Mouse (Mus musculus): ENCODE results near the gene Ankrd31.
"Not testable (repeated sequence)": the region's sequence is repeated elsewhere in the genome, so short reads cannot be mapped to it uniquely, and the experiment has no call there.

Gene Ankrd31

DNA sequence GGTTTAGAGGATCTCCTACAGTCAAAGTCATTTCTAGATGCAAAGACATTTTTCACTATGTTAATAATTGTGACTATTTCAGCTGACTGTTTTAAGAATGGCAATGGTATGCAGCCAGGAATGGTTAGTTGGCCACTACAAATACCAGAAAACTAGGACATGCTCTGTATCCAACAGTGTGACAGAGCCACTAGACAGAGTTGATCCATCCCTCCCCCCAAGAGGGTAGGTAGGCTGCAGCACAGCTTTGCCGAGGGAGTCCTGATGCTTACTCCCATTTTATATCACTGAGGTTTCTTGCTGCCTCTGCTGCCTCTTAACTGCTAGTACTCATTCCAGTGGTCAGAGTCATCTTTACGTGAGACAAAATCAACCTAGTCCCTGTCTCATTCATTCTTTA is 147.1 kb downstream of the Ankrd31 start:
- DNase-seq (ENCODE audit: low read depth, low spot score), result no peak
- no peaks in the 10 kb centered on the region for H3K36me3 ChIP-seq (ENCODE audit: control insufficient read depth, insufficient read depth, low read length, poor library complexity, severe bottlenecking)

DNA sequence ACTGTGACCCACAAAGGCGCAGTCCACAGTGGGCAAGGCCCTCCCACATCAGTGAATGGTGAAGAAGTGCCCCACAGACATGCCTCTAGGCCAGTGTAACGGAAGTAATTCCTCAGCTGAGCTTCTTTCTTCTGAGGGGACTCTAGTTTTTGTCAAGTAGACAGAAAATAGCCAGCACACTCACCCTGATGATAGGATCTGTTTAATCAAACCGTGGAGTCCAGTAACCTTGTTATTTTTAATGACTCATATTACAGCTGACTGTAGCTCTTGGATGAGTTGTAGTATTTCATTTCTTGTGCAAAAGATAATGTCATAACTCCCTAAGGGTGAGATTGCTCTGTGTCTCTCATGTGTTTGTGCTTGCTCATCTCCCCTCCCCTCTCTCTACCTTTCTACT is 158.6 kb downstream of the Ankrd31 start:
- no peak for DNase-seq (ENCODE audit: low read depth, low spot score)

More for the DNA sequence above, 147.1 kb downstream of the Ankrd31 start:
- no peaks in the 10 kb centered on the region for H3K27me3 ChIP-seq (ENCODE audit: control insufficient read depth, insufficient read depth, low read length, poor library complexity, severe bottlenecking)

GRCm38 (mm10) chr13:96911202-96911601 is 163.1 kb downstream of the Ankrd31 start:
- no peaks in the 10 kb centered on the region for H3K27me3 ChIP-seq (ENCODE audit: control insufficient read depth, insufficient read depth, low read length, poor library complexity, severe bottlenecking)
- no peak for DNase-seq (ENCODE audit: low read depth, low spot score)
- H3K36me3 ChIP-seq (ENCODE audit: control insufficient read depth, insufficient read depth, low read length, poor library complexity, severe bottlenecking), result no peaks in the 10 kb centered on the region

More for the DNA sequence above, 158.6 kb downstream of the Ankrd31 start:
- Histone ChIP-seq H3K27me3 (ENCODE audit: control insufficient read depth, insufficient read depth, low read length, poor library complexity, severe bottlenecking) (no peaks in the 10 kb centered on the region), H3K36me3 (ENCODE audit: control insufficient read depth, insufficient read depth, low read length, poor library complexity, severe bottlenecking) (no peaks in the 10 kb centered on the region)

GRCm38 (mm10) chr13:96923134-96923533 is 175.1 kb downstream of the Ankrd31 start:
- H3K27me3 ChIP-seq (ENCODE audit: control insufficient read depth, insufficient read depth, low read length, poor library complexity, severe bottlenecking); H3K36me3 ChIP-seq (ENCODE audit: control insufficient read depth, insufficient read depth, low read length, poor library complexity, severe bottlenecking); DNase-seq (ENCODE audit: low read depth, low spot score): not testable (repeated sequence)

DNA sequence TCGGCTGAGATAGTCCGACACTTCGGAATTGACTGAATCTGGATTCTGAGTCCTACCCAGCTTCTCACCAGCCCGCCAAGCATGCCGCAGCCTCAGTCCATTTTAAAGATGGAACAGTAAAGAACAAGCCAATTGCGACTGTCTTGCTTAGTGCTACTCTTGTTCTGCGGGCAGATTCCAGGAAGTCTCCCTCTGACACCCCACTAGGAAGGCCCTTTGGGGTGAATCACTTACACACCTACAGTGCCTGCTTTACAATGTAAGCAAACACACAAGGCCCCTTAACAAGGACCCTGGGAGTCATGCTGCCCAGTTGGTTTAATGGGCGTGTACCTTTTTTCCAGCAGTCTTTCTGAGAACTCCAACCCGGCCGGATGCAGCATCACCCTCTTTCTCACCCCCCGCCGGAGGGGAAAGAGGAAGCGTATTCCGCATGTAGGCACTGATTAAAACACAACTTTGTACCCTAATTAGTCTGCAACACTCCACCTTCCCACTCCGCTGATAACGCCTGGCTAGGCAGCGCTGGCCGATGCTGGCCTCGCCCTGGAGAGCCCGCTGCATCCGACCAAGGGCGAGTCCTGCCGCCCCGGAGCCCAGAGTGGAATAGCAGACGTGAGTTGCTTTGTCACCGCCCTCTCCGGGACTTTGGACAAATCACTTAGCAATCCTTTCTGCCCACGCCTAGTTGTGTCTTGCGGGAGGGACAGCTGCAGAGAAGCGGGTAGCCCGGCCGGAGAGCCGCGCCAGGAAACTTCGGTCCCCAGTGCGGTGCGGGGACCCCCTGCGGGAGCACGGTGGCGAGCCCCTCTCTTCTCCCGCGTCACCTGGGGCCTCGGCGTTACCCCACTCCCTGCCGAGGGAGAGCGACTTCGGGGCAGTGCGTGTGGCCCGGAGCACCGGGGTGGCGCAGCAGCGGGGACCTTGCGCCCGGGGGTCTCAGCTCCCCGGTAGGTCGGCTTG is 176.2 kb downstream of the Ankrd31 start, which contains the start of gene Gcnt4:
TSS of gene Gcnt4 (plus strand) at position 691 of the 963 bp plus-strand sequence.
- H3K36me3 ChIP-seq (ENCODE audit: control insufficient read depth, insufficient read depth, low read length, poor library complexity, severe bottlenecking), result no peaks in the 10 kb centered on the region
- no peak for DNase-seq (ENCODE audit: low read depth, low spot score)
- H3K27me3 ChIP-seq (ENCODE audit: control insufficient read depth, insufficient read depth, low read length, poor library complexity, severe bottlenecking), result peaks cover 3% of the 10 kb centered on the region; the same call in 1 of the 2 replicates

DNA sequence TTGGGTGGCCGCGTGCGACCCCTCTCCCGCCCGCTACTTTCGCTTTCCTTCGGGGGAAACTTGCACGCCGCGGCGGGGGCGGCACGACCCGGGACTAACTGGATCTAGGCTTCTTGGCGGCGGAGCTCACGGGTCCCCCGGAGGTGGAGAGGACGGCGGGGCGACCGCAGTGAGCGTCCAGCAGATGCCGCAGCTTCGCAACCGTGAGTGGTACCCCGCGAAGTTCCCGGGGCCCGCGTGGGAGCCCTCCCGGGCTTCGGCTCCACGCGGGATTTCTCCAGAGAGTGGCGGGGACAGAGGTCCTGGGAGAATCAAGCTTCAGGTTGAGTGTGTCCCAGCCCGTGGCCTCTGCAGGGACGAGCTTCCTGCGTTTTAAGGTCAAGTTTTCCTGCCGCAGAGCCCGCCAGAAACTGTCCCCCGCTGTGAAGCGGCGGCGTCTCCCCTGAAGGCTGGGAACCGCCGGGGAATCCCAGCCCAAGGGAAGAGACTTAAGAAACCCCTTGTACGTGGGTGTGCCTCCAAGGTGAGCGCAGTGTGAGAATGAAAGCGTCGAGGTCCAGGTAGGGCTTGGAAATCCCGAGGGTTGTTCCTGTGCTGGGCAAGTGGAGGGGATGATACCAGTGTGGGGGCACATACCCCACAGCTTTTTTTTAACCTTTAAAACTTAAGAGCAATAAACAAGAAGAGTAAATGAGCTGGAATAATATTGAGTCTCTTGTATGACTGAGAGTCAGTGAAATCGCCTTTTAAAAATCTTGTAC is 177.1 kb downstream of the Ankrd31 start:
- DNase-seq (ENCODE audit: low read depth, low spot score), result no peak

DNA sequence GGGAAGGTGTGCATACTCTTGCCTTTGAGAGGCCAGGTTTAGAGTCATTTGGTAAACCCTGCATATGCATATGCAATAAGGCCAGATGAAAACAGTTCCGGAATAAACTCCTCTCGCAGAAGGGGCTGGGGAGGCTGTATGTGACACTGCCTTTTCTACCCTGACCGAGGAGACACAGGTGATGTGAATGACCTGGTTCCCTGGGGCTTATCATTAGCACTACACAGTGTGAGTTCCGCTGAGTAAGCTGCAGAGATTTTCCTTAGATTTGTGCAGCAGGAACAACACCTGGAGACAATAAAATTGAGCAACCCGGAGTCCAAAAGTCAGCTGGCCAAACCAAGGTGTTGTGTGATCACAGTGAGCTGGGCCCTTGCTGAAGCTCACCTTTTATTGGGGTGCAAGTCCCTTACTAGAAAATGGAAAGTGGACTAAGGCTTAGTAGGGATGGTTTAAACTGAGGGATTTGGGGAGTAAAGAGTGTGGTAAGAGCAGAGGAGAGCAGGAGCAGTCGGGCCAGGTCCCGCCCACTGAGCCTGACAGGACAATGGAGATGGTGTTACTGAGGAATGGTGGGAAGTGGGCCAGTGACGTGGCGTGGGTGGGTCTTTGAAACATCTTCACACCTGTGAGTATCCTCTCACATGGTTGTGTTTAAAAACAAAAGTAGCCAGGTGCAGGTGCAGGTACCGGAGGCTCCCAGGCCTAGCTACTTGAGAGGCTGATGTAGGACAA is 178.1 kb downstream of the Ankrd31 start:
- Histone ChIP-seq H3K27me3 (ENCODE audit: control insufficient read depth, insufficient read depth, low read length, poor library complexity, severe bottlenecking) (peaks cover 3% of the 10 kb centered on the region; the same call in 1 of the 2 replicates), H3K36me3 (ENCODE audit: control insufficient read depth, insufficient read depth, low read length, poor library complexity, severe bottlenecking) (no peaks in the 10 kb centered on the region)
- DNase-seq (ENCODE audit: low read depth, low spot score), result no peak

More for the DNA sequence above, 177.1 kb downstream of the Ankrd31 start:
- H3K36me3 ChIP-seq (ENCODE audit: control insufficient read depth, insufficient read depth, low read length, poor library complexity, severe bottlenecking), result no peaks in the 10 kb centered on the region
- peaks cover 3% of the 10 kb centered on the region; the same call in 1 of the 2 replicates for H3K27me3 ChIP-seq (ENCODE audit: control insufficient read depth, insufficient read depth, low read length, poor library complexity, severe bottlenecking)

GRCm38 (mm10) chr13:96927781-96928180 is 179.7 kb downstream of the Ankrd31 start:
- no peak for DNase-seq (ENCODE audit: low read depth, low spot score)
- peaks cover 3% of the 10 kb centered on the region; the same call in 1 of the 2 replicates for H3K27me3 ChIP-seq (ENCODE audit: control insufficient read depth, insufficient read depth, low read length, poor library complexity, severe bottlenecking)
- H3K36me3 ChIP-seq (ENCODE audit: control insufficient read depth, insufficient read depth, low read length, poor library complexity, severe bottlenecking), result no peaks in the 10 kb centered on the region

DNA sequence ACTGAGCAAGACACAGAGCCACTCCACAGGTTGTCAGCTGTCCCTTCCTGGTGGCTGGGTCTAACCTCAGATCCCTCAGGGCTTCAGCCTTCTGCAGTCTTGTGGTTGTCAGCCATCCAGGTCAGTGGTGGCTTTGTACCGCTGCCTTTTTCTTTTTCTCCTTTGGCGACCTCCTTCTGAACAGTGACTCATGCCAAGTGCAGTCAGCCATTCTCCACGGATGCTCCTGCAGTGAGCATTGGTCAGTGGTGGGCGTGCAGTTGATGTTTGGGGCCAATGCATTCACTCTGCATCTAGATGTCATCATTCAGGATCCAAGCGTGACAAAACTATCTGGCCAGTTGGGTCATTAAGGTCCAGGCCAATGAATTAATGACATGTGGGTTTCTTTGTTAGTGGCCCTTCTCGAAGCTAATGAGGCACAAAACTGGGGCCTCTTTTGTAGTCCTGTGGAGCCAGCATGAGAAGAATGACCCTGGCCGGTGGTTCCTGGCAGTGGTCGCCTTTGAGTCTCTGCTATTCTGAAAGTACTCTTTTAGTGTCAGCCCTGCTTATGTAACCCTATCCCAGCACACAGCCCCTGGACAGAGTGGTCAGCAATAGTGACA is 180.5 kb downstream of the Ankrd31 start:
- Histone ChIP-seq H3K36me3 (ENCODE audit: control insufficient read depth, insufficient read depth, low read length, poor library complexity, severe bottlenecking) (no peaks in the 10 kb centered on the region), H3K27me3 (ENCODE audit: control insufficient read depth, insufficient read depth, low read length, poor library complexity, severe bottlenecking) (peaks cover 3% of the 10 kb centered on the region; the same call in 1 of the 2 replicates)
- no peak for DNase-seq (ENCODE audit: low read depth, low spot score)

- no peaks in the 10 kb centered on the region for H3K36me3 ChIP-seq (ENCODE audit: control insufficient read depth, insufficient read depth, low read length, poor library complexity, severe bottlenecking)
- H3K27me3 ChIP-seq (ENCODE audit: control insufficient read depth, insufficient read depth, low read length, poor library complexity, severe bottlenecking), result no peaks in the 10 kb centered on the region
- DNase-seq (ENCODE audit: low read depth, low spot score), result no peak
These were observed 184.7 kb downstream of the Ankrd31 start for GRCm38 (mm10) chr13:96932745-96933144.

GRCm38 (mm10) chr13:96933367-96933766 is 185.3 kb downstream of the Ankrd31 start:
- no peak for DNase-seq (ENCODE audit: low read depth, low spot score)
- H3K36me3 ChIP-seq (ENCODE audit: control insufficient read depth, insufficient read depth, low read length, poor library complexity, severe bottlenecking), result no peaks in the 10 kb centered on the region
- no peaks in the 10 kb centered on the region for H3K27me3 ChIP-seq (ENCODE audit: control insufficient read depth, insufficient read depth, low read length, poor library complexity, severe bottlenecking)

- no peaks in the 10 kb centered on the region for H3K36me3 ChIP-seq (ENCODE audit: control insufficient read depth, insufficient read depth, low read length, poor library complexity, severe bottlenecking)
- DNase-seq (ENCODE audit: low read depth, low spot score), result no peak
- no peaks in the 10 kb centered on the region for H3K27me3 ChIP-seq (ENCODE audit: control insufficient read depth, insufficient read depth, low read length, poor library complexity, severe bottlenecking)
These were observed 188.2 kb downstream of the Ankrd31 start for GRCm38 (mm10) chr13:96936173-96936777.

DNA sequence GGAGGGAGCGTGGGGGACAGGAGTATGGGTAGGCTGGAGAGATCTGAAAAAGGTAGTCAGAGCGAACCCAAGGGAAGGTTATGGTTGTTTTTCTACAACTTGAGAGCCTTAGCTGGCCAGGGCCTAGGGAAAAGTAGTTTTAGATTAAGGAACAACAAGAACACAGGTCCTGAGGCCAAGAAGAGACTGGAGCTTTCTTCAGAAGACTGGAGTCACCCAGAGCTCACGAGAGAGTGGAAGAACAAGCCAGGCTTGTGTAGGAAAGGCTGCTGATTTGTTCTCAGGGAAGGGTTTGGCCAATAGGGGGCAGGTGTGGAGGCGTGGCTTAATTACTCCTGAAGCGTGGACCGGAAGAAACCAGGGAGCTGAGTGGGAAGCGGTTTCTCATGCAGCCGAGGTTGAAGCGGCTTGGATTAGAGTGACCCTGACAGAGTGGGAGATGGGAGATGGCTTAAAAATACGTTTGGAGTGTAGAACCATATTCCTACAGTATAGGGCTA is 189.0 kb downstream of the Ankrd31 start:
- DNase-seq (ENCODE audit: low read depth, low spot score), result no peak
- no peaks in the 10 kb centered on the region for H3K27me3 ChIP-seq (ENCODE audit: control insufficient read depth, insufficient read depth, low read length, poor library complexity, severe bottlenecking)
- H3K36me3 ChIP-seq (ENCODE audit: control insufficient read depth, insufficient read depth, low read length, poor library complexity, severe bottlenecking), result no peaks in the 10 kb centered on the region

Data from splenic B cell, adult 2 months (primary cell).